Mouse (Mus musculus) R1 (cell line): ENCODE measurements at regions not wholly inside any gene's neighbourhood (a gene's known extent, or its start where the extent isn't known, plus 50 kb on each side); places are given as distances from the start of the nearest gene placed in this dataset.
"Not testable (repeated sequence)": the region's sequence is repeated elsewhere in the genome, so short reads cannot be mapped to it uniquely, and the experiment has no call there.

ENCODE experiments used
- DNase-seq: peaks from one replicate; pipeline ENCODE4 v3.0.0-alpha.2; 2018; ENCODE audit warnings: low read depth, low spot score

GRCm38 (mm10) chr11:24296893-24297624 is 219.2 kb downstream of the Bcl11a start:
- DNase-seq: no peak

DNA sequence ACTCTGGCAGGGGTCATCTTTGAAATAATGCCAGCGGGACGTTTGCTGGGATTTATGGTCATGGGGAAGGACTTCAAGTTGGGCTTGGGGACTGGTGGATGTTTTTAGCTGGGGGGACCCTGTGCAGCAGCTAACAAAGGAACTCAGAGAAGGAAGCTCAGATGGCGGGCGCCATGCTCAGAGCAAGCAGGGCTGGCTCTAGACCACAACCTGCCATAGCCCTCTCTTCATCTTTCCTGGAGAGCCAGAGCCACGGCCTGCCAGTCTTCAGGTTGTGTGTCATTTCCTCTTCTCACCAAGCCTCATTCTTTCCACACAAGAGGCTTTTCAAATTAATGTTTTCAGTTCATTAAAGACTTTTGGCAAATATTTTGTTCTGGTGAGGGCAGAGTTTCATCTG is 219.9 kb downstream of the Bcl11a start:
- DNase-seq: no peak

DNA sequence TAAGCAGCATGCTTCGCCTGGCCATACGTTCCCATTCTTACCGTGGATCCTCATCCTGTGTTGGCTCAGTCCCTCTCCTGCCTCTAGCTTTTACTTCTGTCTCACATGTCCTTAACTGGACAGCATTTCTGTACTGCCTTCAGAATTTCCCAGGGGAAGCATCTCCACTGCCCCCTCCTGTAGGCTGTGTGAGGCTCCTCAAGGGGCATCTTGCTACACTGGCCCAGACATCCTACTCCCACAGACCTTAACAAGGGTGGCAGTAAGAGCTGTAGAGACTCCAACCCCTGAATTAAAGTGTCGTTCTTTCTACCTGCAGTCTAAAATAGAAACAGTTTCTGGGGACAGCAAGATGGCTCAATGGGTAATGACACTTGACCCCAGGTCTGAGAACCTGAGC is 222.5 kb downstream of the Bcl11a start:
- no peak for DNase-seq

- no peak for DNase-seq
Measured at GRCm38 (mm10) chr11:24301201-24301600, 223.3 kb downstream of the Bcl11a start.

GRCm38 (mm10) chr11:24305145-24305553 is 227.3 kb downstream of the Bcl11a start:
- DNase-seq: peak; percentile 52

DNA sequence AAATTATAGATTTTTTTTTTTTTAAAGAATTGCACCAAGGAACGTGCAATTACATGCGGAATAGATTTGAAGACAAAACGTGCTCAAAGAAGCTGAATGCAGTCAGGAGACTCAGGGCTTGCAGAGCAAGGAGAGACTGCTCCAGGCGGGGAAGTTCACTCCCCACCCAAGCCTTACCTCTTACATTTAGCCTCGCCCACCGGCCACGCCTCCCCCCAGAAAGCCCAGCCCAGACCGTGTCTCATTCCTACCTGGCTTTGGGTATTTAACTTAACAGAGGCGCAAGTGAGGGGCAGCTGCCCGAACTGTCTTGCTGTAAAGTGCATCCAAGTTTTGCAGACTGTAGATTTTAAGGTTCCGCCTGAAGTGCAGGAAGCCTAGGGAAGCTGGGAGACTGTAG is 227.8 kb downstream of the Bcl11a start:
- DNase-seq: peak; percentile 60

- DNase-seq: no peak
Measured at GRCm38 (mm10) chr11:24306101-24306500, 228.2 kb downstream of the Bcl11a start.

DNA sequence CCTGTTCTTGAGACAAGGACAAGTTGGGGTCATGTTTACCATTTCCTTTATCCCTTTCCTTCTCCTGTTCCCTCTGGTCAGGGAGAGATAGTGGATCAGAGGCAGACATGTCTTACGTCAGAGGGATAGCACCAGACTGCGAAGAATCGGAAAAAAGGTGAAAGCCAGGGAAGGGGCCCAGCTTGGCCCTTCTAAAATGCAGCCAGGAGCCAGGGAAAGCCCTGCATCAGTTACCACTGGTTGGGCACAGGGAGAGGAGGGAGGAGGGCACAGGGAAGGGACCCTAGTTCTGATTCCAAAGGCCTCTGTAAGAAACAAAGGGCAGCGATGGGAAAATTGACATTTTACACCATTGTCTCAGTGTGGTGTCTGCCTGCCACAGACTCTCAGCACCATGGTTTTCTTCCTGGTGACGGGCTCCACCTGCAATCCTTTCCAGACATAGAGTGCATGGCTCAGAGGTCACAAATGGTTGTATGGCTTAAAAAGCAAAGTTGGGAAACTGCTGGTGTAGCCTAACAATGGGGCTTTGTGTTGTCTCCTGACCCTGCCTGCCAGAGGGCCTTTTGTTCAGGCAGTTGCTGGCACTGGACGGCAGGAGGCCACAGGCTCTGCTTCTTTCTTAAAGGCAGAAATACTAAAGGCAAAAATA is 229.9 kb downstream of the Bcl11a start:
- no peak for DNase-seq

- DNase-seq: no peak
Measured at GRCm38 (mm10) chr11:24308253-24308633, 230.4 kb downstream of the Bcl11a start.

GRCm38 (mm10) chr11:24314046-24314445 is 236.2 kb downstream of the Bcl11a start:
- DNase-seq: no peak

DNA sequence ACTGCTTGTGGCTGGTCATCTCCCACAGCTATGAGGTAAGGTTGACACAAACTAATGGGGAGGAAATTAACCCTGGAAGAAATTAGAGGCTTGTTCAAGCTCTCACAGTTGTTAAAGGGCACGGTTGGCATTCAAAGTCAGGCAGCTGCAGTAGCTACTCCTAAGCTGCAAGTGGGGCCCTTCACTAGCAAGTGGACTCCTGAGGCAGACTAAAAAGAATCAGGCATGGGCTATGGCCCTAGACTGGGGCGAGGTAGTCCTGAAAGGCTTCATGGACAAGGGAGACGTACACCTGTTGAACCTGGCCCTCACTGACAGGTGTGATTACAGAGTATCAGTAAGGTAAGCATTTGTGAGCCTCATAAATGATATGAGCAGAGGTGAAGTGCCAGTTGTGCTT is 237.7 kb downstream of the Bcl11a start:
- DNase-seq: no peak

DNA sequence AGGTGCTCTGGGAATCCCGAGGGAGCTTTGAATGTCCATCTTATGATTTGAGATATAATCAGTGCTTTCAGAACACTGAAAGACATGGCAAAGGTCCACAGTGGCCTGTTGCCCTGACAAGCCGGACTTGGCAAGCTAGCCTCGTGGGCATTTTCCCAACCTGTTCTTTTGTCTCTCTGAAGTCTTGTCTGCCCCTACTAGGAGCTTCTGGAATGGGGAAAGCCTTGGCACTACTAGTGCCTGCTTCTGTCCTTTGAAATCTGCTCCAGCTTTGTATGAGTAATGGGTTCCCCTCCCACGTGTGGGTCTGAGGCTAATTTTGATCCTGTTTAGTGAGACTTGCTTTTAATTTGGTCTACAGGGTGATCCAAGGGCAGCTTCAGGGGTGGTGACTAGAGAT is 238.3 kb downstream of the Bcl11a start:
- no peak for DNase-seq

- DNase-seq: no peak
Measured at GRCm38 (mm10) chr11:24317989-24318735, 240.3 kb downstream of the Bcl11a start.

- DNase-seq: no peak
Measured at GRCm38 (mm10) chr11:24319222-24319621, 241.4 kb downstream of the Bcl11a start.

DNA sequence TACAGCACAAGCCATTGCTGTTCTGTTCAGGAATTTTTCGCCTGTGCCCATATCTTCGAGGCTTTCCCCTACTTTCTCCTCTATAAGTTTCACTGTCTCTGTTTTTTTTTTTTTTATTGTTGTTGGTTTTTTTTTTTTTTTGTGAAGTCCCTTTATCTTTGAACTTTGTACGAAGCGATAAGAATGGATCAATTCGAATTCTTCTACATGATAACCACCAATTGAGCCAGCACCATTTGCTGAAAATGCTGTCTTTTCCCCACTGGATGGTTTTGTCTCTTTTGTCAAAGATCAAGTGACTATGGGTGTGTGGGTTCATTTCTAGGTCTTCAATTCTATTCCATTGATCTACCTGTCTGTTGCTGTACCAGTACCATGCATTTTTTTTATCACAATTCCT is 244.6 kb downstream of the Bcl11a start:
- not testable (repeated sequence) for DNase-seq

DNA sequence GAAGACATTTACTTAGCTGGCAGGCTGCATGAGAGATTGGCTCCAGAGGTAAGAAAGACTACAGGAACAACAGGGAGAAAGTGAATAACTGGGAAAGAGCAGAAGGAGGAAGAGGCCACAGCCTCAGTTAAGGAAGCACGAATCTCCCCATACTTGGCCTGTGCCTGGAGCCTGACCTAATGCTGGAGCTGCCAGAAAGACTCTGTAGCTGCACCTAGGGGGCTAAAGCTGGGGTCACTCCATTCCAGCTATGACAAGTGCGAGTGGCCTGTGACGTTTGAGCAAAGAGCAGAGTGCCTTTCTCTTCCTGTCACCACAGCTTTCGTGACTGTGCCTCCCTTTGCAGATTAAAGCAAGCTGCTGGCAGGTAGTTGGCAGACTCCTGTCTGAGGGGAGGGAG is 250.6 kb downstream of the Bcl11a start:
- DNase-seq: no peak

- no peak for DNase-seq
Measured at GRCm38 (mm10) chr11:24330366-24331124, 252.7 kb downstream of the Bcl11a start.

DNA sequence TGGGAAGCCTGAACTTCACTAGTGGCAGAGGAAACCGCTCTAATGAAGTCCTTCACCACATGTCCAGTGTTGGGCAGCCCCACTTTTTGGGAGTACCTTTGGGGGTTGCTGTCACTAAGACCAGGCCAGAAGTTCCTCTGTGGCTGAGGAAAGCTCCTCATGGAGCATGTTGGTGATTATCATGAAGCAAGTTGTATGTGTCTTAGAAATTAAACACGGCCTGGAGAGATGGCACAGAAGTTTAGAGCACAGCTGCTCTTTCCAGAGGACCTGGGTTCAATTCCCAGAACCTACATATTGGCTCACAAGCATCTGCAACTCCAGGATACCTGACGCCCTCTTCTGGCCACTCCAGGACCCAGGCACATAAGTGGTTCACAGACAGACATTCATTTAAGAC is 254.4 kb downstream of the Bcl11a start:
- DNase-seq: peak; percentile 9

DNA sequence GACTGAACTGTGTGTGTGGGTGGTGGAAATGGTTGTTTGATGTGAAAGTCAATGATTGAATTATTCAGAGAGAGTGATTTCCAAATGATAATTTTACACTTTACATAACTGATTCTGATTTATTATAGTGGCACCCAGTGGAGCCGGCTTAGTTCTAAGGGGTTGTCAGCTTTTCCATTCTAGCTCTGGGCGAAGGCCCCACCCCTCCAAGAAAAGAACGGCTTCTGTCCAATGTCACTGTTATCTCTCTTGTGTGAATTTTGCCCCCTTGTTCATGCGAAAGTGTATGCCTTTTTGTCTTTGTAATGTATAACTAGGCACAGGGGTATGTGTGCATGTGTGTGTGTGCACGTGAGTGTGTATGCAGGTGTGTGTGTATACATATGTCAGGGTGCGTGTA is 255.3 kb downstream of the Bcl11a start:
- DNase-seq: no peak

DNA sequence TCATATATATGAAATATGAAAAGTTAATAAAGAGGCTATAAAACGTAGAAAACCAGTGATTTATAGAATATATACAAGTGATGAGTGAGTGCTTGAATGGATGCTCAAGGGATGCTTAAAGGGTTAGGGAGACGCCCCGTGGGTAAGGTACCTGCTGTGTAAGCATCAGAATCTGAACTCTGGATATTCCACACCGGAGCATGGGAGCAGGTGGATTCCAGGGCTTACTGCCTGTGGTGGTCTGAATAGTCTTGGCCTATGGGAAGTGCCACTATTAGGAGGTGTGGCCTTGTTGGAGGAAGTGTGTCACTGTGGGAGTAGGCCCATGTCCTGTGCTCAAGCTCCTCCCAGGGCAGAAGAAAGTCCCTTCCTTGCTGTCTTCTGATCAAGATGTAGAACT is 257.4 kb downstream of the Bcl11a start:
- no peak for DNase-seq

GRCm38 (mm10) chr11:24338111-24338510 is 260.3 kb downstream of the Bcl11a start:
- DNase-seq: no peak

GRCm38 (mm10) chr11:24339061-24339460 is 261.2 kb downstream of the Bcl11a start:
- DNase-seq: no peak
